Mouse (Mus musculus) left cerebral cortex, postnatal 36 days (tissue): ENCODE measurements around the gene Fam50b. TPM values are rescaled to one million over a fixed set of nuclear protein-coding genes. Genes with fewer than 3 reads are reported as not detected.

Experiments used
- DNase-seq, 2 experiments: peaks; one replicate each; pipeline ENCODE4 v3.0.0; 2021 to 2022; ENCODE audit warnings: low spot score in 2 of 2, mixed read lengths in 1 of 2
- intact Hi-C: fragments of 180-260 bp; cut with DNase I; formaldehyde crosslinking; loops from one replicate; pipeline ENCODE4 v1.15.1; 2025
- total RNA-seq, 2 experiments: library from RNA; stranded (reverse); gene quantifications; 2 replicates each; pipeline ENCODE4 v1.2.3; 2021

The Fam50b gene
- total RNA-seq, result not detected

- intact Hi-C loops, result no loop called here
- DNase-seq, result no peak
Observed at GRCm38 (mm10) chr13:34734686-34735085, at the start of gene Fam50b. Gene Fam50b, plus strand, starts transcription at chr13:34734850.

GRCm38 (mm10) chr13:34685008-34685765 is 49.5 kb upstream of the Fam50b start:
- intact Hi-C loops, result no loop called here
- DNase-seq, result no peak

GRCm38 (mm10) chr13:34691049-34691448 is 43.6 kb upstream of the Fam50b start:
- DNase-seq, result no peak
- intact Hi-C loops, result no loop called here

DNA sequence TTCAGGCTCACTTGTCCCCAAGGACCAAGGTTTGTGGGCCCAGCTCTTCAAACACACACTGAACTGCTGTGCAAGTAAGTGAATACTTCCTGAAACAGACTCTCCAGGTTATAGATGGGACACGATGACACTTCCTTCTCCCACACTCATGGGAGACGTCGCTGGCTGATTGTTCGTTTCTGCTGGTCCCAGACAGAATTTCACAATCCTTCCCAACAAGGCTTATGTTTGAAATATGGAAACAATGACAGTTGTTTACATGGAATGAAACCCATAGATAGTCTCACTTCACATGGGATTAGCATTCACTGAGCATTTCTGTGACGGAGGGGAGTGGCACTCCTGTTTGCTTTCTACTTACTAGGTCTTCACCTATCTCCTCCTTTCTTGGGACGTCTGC is 41.5 kb upstream of the Fam50b start:
- no peak for DNase-seq
- intact Hi-C loops, result no loop called here

- DNase-seq, result no peak
- intact Hi-C loops, result no loop called here
Observed at GRCm38 (mm10) chr13:34696734-34697332, 37.8 kb upstream of the Fam50b start.

GRCm38 (mm10) chr13:34700091-34700490 is 34.6 kb upstream of the Fam50b start:
- no peak for DNase-seq
- intact Hi-C loops, result no loop called here

GRCm38 (mm10) chr13:34700630-34701029 is 34.0 kb upstream of the Fam50b start:
- no peak for DNase-seq
- intact Hi-C loops, result no loop called here

- no peak for DNase-seq
- intact Hi-C loops, result no loop called here
Observed at GRCm38 (mm10) chr13:34703301-34703700, 31.3 kb upstream of the Fam50b start.

DNA sequence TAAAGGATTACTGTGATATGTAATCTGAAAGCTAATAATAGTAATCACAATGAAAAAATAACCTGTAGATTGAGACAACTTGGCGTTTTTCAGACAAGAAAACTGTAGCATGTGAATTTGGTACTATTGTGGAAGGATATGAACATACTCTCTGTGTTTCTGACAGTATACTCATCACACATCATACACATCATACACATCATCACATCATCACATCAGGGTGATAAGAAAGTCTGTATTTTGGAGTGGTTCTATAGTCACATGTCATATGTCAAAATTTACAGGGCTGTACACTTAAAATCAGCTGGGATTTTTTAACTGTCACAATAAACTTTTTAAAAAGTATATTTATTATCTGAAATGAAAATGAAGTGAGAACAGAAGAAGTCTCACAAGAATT is 30.9 kb upstream of the Fam50b start:
- no peak for DNase-seq
- intact Hi-C loops, result no loop called here

GRCm38 (mm10) chr13:34704835-34705234 is 29.8 kb upstream of the Fam50b start:
- intact Hi-C loops, result no loop called here
- no peak for DNase-seq

- peak in 1 of 2 experiments; percentile 27 for DNase-seq
- intact Hi-C loops, result no loop called here
Observed at GRCm38 (mm10) chr13:34708955-34709354, 25.7 kb upstream of the Fam50b start.

DNA sequence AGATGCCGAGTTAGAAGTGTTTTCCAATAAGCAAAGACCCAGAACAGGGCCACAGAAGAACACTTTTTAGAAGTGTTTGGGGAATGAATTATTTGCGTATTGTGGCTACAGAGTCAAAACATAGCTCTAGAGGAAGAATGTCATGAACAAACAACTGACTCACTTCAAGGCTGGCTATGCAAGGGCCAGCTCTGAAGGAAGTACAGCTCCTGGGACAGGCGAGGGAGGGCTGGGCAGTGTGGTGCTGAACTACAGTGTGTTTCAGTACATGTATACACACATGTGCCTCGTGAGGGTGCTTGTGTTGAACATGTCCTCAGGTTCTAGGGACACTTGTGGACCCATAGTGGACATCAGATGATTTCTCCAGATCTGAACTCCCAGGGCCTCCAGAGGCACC is 25.1 kb upstream of the Fam50b start:
- intact Hi-C loops, result no loop called here
- no peak for DNase-seq

DNA sequence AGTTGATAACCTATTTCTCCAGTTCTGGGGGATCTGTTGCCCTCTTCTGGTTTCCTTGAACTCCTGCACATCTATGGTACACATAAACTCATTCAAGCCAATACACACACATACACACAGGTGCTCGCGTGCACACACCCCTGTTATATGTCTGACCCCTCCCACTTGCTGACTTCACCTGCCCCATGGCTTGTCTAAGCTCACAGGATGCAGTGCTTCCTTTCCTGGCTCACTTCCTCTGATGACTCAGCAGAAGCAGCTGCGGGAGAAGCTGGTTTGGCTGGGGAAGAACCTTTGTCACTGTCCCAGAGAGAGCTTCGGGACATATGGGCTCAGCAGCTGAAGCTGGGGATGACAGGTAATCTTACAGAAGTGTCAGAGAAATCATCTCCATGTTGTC is 23.2 kb upstream of the Fam50b start:
- DNase-seq, result no peak
- intact Hi-C loops, result loop anchor here (5.0 kb wide), 1 partner anchor 59 kb away; the partner anchor contains the start of gene Pxdc1

GRCm38 (mm10) chr13:34712881-34713280 is 21.8 kb upstream of the Fam50b start:
- intact Hi-C loops, result loop anchor here (5.0 kb wide), 1 partner anchor 61 kb away; the partner anchor contains the start of gene Pxdc1
- no peak for DNase-seq

- intact Hi-C loops, result no loop called here
- peak; percentile 68 to 70 for DNase-seq
Observed at GRCm38 (mm10) chr13:34715437-34715838, 19.2 kb upstream of the Fam50b start.

DNA sequence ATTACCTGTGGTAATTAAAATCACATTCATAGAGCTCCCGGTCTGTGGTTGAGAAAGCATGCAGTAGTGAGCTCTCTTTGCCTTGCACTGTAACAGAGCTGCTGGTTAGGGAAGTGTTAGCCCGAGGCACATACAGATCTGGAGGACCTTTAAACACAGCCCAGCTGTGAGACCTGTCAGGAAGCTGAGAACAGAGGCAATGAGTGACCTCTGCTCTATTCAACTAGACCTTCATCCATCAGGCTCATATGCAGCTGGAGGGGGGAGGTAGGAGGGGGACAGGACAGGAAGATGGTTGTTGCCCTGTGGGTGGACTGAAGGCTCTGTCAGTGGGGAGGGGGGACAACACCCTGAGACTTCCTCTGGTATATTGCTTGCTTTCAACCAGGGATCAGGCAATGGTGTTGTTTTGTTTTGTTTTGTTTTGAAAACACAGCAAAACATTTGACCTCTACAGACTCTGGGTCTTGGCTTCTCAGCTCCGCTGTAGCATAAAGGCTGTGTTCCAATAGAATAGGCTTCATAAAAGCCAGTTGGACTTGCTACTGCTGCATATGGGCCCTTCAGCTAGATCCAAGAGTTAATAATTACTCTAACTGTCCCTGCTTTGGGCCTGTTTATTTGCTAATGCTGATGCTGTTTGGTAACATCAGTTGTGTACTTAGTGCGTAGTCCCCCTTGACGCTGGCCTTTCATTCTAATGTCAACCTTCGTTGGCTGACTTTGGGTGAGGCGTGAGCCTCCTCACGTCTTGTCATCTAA is 9.6 kb upstream of the Fam50b start:
- no peak for DNase-seq
- intact Hi-C loops, result no loop called here

GRCm38 (mm10) chr13:34725800-34726476 is 8.7 kb upstream of the Fam50b start:
- DNase-seq, result peak; percentile 10 to 14
- intact Hi-C loops, result no loop called here

DNA sequence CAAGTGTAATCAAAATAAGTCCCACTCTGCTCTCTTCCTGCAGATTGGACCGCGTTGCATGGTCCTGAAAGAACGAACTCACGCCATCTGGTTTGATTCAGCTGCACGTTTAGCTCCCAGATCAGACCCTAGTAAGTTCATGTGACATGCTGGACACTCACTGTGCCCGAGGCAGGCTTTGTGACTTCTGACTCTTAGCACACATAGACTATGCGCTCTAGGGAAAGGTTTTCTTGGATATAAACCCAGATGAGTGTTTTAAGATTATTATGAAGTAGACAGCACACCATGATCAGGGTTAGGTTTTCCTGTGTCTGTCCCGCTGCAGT is 8.2 kb upstream of the Fam50b start:
- DNase-seq, result no peak
- intact Hi-C loops, result no loop called here

GRCm38 (mm10) chr13:34727060-34727459 is 7.6 kb upstream of the Fam50b start:
- intact Hi-C loops, result no loop called here
- no peak for DNase-seq

DNA sequence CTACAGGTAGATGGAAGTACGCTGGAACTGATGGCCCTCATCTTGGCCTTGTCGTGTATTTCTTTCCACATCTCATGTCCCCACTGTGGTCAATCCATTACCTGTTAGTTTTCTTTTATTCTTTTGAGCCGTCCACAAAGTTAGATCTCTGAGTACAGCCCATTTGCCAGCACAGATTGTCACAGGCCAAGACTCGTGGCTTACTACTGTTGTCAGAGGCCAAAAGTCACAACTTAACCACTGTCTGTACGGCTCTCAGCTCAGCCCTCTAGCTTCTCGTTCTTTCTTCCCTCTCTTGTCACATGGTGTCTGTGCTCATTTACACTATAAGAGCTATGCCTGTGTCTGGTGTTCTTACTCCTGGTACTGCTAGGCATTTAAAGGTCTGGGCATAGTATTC is 3.1 kb upstream of the Fam50b start:
- intact Hi-C loops, result no loop called here
- DNase-seq, result no peak
